Mouse (Mus musculus): ENCODE results near the gene Khnyn. TPM values are rescaled to one million over a fixed set of nuclear protein-coding genes. Genes with fewer than 3 reads are reported as not detected.

Gene Khnyn
- polyA plus RNA-seq, 2 experiments: 2.4 to 7.5 TPM

DNA sequence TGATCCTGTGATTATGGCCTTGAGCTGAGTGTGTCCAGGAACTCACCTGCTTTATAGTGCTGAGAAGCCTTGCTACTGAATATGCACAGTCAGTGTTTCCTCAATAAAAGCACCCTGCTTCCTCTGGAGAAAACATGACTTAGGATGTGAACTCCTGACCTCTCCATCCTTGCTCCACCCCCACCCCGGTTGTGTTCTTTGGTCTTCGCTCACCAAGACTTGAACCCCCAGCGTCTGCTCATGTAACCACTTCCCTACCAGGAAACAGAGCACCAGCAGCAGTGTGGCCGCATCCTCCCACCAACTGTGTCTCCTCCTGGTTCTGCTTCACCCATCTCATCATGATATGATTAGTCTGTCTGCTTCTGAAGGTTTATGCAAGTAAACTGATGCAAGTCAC, 28.7 kb downstream of the Khnyn start:
- Histone ChIP-seq H3K4me3 (ENCODE audit: insufficient read depth in 1 of 2, low read depth in 2 of 2, low read length in 2 of 2) (no peak overlapping the region), H3K4me1 (replicated peaks; ENCODE audit: control insufficient read depth in 2 of 2, insufficient read depth in 2 of 2, low read length in 1 of 2) (no peaks in the 10 kb centered on the region), H3K36me3 (replicated peaks; ENCODE audit: control insufficient read depth, insufficient read depth, low read depth) (no peaks in the 10 kb centered on the region), H3K4me2 (ENCODE audit: low read depth) (no peak overlapping the region), H3K27me3 (ENCODE audit: control insufficient read depth, insufficient read depth, low read length) (no peaks in the 10 kb centered on the region), H3K27ac (no peak overlapping the region), H3K9me3 (ENCODE audit: control insufficient read depth, low read length) (no peaks in the 10 kb centered on the region), H3K9ac (replicated peaks) (no peak overlapping the region)
- WGBS (ENCODE audit: insufficient replicate concordance): 24% methylated on average over 4 of the region's 4 CpGs
- ATAC-seq (ENCODE audit: insufficient read depth) (no peak), DNase-seq (ENCODE audit: low read depth in 3 of 3, low spot score in 3 of 3) (no peak)
- TF ChIP-seq EP300 (IDR thresholded peaks at IDR 0.05; ENCODE audit: low read depth): no peak
- no peak for TF ChIP-seq CTCF (IDR thresholded peaks at IDR 0.05; ENCODE audit: low read depth)

DNA sequence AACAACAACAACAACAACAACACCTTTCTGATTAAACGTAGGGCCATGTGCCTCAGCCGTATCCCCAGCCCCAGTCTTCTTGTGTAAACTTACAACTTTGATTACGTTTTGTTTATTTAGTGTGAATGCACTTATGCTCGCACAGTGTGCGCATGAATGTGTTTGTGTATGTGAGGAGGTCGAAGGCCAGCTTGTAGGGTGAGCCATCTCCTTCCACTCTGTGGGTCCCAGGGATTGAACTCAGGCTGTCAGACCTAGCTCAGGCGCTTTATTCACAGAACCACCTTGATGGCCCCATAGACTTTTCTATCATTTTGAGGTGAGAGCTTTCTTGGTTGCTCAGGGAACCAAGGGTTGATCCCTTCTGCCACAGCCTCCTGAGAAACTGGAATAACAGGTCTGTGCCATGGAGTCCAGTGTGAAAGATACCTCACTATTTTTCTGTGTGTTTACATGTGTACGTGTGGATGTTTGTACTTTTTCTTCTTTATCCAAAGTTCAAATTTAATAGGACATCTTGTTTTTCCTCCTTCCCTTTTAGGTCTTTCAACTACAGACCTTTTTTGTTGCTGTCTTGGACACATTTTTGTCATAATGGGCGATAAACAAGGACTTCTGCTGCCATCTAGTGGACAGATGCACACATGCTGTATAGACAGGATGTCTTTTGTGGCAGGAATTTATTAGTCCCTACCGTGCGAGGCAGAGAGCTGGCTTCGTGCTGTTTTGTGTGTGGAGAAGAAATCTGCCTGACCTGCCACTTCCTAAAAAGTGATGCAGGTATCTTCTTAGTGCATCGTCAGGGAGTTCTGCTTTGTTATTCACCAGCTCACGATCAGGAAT, 33.7 kb downstream of the Khnyn start:
- Histone ChIP-seq H3K27ac (no peak overlapping the region), H3K4me1 (replicated peaks; ENCODE audit: control insufficient read depth in 2 of 2, insufficient read depth in 2 of 2, low read length in 1 of 2) (peaks cover 12 to 19% of the 10 kb centered on the region in 2 experiments), H3K4me2 (ENCODE audit: low read depth) (no peak overlapping the region), H3K36me3 (replicated peaks; ENCODE audit: control insufficient read depth, insufficient read depth, low read depth) (no peaks in the 10 kb centered on the region), H3K27me3 (ENCODE audit: control insufficient read depth, insufficient read depth, low read length) (no peaks in the 10 kb centered on the region), H3K4me3 (ENCODE audit: insufficient read depth in 1 of 2, low read depth in 2 of 2, low read length in 2 of 2) (no peak overlapping the region), H3K9me3 (ENCODE audit: control insufficient read depth, low read length) (no peaks in the 10 kb centered on the region), H3K9ac (replicated peaks) (no peak overlapping the region)
- no peak for ATAC-seq (ENCODE audit: insufficient read depth)
- WGBS (ENCODE audit: insufficient replicate concordance): 30% methylated on average over 14 of the region's 14 CpGs
- DNase-seq (ENCODE audit: low read depth in 3 of 3, low spot score in 3 of 3): peak; percentile 67 to 72 (median 70)
- TF ChIP-seq EP300 (IDR thresholded peaks at IDR 0.05; ENCODE audit: low read depth): no peak
- peak; percentile 88 for TF ChIP-seq CTCF (IDR thresholded peaks at IDR 0.05; ENCODE audit: low read depth)

DNA sequence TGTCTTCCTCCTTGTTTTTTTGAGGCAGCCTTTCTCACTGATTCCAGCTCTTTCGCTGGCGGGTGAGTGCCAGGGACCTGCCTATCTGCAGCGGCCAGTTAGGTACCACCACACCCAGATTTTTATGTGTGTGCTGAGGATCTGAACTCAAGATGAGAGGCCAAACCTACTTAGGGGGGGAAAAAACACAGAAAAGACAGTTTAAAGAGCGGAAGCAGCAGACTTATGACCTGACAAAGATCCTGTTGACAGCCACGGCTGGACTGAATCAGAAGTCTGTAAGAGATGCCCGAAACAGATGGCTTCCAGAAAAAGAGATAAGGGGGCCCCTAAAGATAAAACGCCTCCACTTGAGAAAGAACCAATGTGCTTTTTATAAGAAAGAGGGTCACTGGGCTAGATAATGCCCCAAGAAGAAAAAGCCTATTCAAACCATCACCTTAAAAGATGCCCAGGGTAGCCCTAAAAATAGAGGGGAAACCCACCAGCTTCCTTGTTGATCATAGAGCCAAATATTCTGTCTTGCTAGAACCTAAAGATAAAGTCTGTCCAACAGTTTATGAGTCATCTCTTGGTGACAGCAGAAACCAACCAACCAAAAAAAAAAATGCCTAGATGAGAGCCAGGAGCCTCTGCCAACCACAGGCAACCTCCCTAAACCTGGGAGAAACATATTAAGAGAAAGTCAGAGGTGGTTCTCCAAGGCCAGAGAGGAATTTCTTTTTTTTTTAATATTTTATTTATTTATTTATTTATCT, 37.9 kb downstream of the Khnyn start:
- TF ChIP-seq EP300 (IDR thresholded peaks at IDR 0.05; ENCODE audit: low read depth) (peak; percentile 76), CTCF (IDR thresholded peaks at IDR 0.05; ENCODE audit: low read depth) (no peak)
- Histone ChIP-seq H3K27ac (peak overlapping the region; percentile 68), H3K4me3 (ENCODE audit: insufficient read depth in 1 of 2, low read depth in 2 of 2, low read length in 2 of 2) (0 out of 4 replicates have a peak overlapping the region, but pooled peaks of 1 of the 2 experiments have one; percentile 14), H3K9ac (replicated peaks) (peak overlapping the region; percentile 9; the same call in 1 of the 2 replicates), H3K4me2 (ENCODE audit: low read depth) (peak overlapping the region; percentile 59), H3K27me3 (ENCODE audit: control insufficient read depth, insufficient read depth, low read length) (no peaks in the 10 kb centered on the region), H3K9me3 (ENCODE audit: control insufficient read depth, low read length) (no peaks in the 10 kb centered on the region), H3K36me3 (replicated peaks; ENCODE audit: control insufficient read depth, insufficient read depth, low read depth) (no peaks in the 10 kb centered on the region), H3K4me1 (replicated peaks; ENCODE audit: control insufficient read depth in 2 of 2, insufficient read depth in 2 of 2, low read length in 1 of 2) (peaks cover 15 to 34% of the 10 kb centered on the region in 2 experiments)
- DNase-seq (ENCODE audit: low read depth in 3 of 3, low spot score in 3 of 3): peak; percentile 53 to 59 (median 59)
- ATAC-seq (ENCODE audit: insufficient read depth): peak; percentile 87
- 6% methylated on average over 7 of the region's 7 CpGs for WGBS (ENCODE audit: insufficient replicate concordance)

DNA sequence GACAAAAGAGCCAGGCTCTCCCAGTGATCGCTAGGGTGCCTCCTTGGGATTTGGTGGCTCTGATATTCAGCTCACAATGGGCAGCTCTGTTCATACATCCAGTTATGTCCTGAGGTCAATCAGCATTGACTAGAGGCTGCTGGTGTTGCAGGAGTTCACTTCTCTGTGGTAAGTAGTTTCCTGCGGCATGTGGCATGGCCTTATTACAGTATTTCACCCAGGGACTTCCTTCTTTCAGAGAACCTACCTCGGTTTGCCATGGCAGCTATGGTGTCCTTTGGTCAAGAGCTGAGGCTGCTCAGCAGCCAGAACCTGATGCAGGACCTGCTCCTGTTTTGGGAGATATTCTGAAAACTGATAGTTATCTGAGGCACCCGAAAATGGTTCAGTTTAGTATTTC, 42.1 kb downstream of the Khnyn start:
- H3K4me1 ChIP-seq (replicated peaks; ENCODE audit: control insufficient read depth in 2 of 2, insufficient read depth in 2 of 2, low read length in 1 of 2): peaks cover 15 to 31% of the 10 kb centered on the region in 2 experiments
- TF ChIP-seq EP300 (IDR thresholded peaks at IDR 0.05; ENCODE audit: low read depth): no peak
- no peak for TF ChIP-seq CTCF (IDR thresholded peaks at IDR 0.05; ENCODE audit: low read depth)
- no peak overlapping the region for H3K4me2 ChIP-seq (ENCODE audit: low read depth)
- H3K27ac ChIP-seq: no peak overlapping the region
- no peak overlapping the region for H3K4me3 ChIP-seq (ENCODE audit: insufficient read depth in 1 of 2, low read depth in 2 of 2, low read length in 2 of 2)
- H3K9ac ChIP-seq (replicated peaks): no peak overlapping the region
- DNase-seq (ENCODE audit: low read depth in 3 of 3, low spot score in 3 of 3): no peak
- H3K9me3 ChIP-seq (ENCODE audit: control insufficient read depth, low read length): no peaks in the 10 kb centered on the region
- H3K36me3 ChIP-seq (replicated peaks; ENCODE audit: control insufficient read depth, insufficient read depth, low read depth): no peaks in the 10 kb centered on the region
- H3K27me3 ChIP-seq (ENCODE audit: control insufficient read depth, insufficient read depth, low read length): no peaks in the 10 kb centered on the region
- 39% methylated on average over 4 of the region's 4 CpGs for WGBS (ENCODE audit: insufficient replicate concordance)
- ATAC-seq (ENCODE audit: insufficient read depth): no peak
